Mouse (Mus musculus): ENCODE data around the gene Ets1.

Ets1 gene

DNA sequence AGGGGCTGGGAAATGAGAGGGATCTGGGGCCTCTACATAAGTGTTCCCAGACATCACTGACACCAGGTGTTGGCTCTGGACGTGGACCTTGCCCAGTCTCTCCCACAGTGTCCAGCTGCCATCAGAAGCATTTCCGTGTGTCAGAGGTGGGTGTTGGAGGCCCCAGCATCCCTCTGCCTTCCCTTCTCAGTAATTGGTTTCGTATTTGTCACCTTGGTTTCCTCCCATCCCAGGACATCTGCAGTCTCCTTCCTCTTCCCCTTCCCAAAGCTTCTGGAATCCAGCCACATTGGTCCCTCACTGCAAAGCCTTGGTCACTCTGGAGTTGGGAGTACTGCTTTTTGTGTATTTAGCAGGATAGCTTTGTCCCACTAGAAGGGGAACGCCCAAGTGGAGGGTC, 75.7 kb downstream of the Ets1 start:
- no peak for DNase-seq (ENCODE audit: low read depth, low spot score)

- DNase-seq (ENCODE audit: low read depth, low spot score) = no peak
Observed at GRCm38 (mm10) chr9:32712383-32712910, 76.4 kb downstream of the Ets1 start.

DNA sequence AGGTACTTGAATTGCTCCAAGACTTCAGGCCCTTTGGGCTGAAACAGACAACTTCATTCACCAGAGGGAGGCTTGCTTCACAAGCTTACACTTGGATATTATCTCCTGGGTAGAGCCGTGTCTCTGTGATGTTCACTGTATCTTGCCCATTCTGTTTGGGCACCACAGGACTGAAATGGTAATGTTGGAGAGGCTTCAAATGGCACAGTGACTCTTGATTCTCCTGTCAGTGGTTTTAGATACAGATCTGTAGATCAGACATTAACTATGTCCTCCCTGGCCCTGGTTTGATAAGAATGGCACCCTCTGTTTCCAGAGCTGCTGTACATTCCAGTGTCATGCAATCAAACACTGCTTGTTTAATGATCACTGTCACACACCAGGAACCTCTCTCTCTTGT, 77.1 kb downstream of the Ets1 start:
- no peak for DNase-seq (ENCODE audit: low read depth, low spot score)

GRCm38 (mm10) chr9:32713790-32714189, 77.8 kb downstream of the Ets1 start:
- no peak for DNase-seq (ENCODE audit: low read depth, low spot score)

- DNase-seq (ENCODE audit: low read depth, low spot score) = no peak
Observed at GRCm38 (mm10) chr9:32714487-32714886, 78.5 kb downstream of the Ets1 start.

- no peak for DNase-seq (ENCODE audit: low read depth, low spot score)
Observed at GRCm38 (mm10) chr9:32715806-32716466, 79.9 kb downstream of the Ets1 start.

DNA sequence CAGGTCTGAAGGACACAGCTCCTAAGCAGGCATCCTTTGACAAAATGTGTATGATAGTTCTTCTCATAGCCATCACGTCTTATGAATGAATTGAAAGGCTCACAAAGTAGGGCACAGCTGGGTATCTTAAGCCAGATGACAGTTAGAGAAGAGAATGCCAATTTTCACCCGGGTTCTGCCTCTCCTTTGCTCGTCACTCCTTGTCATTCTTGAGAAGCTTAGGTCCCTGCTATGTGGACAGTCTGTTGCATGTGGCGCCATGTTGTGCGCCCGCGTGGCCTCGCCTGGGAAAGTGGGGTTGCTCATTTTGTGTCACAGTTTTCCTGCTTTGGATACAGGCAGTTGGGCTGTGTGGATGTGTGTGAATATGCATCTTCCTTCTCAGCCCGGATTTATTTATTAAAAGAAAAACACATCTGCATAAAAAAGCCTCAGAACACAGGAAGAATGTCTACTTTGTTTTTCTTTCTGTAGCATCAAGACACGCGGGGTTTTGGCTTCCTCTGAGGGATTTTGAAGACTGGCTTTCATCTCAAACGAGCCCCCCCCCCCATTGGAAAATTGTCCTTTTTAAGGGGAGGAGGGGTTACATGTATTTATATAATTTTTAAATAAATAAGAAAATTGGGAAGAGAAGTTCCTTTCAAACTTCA, 81.4 kb downstream of the Ets1 start:
- no peak for DNase-seq (ENCODE audit: low read depth, low spot score)

- DNase-seq (ENCODE audit: low read depth, low spot score) = no peak
Observed at GRCm38 (mm10) chr9:32717931-32718820, 82.2 kb downstream of the Ets1 start.

GRCm38 (mm10) chr9:32718868-32719267, 82.8 kb downstream of the Ets1 start:
- no peak for DNase-seq (ENCODE audit: low read depth, low spot score)

DNA sequence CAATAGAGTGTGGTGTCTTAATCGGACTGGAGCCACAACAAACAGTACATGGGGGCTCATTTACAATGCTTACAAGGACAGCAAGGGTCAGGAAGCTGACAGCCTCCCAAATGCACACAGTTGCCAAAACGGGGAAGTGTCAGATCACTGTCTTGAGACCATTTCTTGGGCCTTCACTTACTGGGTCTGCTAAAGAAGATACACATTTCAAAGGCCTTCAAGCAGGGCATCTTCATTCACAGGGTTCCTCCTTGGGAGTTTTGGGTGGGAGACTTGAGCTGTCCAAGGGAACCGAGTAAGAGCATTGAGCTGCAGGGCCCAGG, 83.9 kb downstream of the Ets1 start:
- DNase-seq (ENCODE audit: low read depth, low spot score) = no peak

DNA sequence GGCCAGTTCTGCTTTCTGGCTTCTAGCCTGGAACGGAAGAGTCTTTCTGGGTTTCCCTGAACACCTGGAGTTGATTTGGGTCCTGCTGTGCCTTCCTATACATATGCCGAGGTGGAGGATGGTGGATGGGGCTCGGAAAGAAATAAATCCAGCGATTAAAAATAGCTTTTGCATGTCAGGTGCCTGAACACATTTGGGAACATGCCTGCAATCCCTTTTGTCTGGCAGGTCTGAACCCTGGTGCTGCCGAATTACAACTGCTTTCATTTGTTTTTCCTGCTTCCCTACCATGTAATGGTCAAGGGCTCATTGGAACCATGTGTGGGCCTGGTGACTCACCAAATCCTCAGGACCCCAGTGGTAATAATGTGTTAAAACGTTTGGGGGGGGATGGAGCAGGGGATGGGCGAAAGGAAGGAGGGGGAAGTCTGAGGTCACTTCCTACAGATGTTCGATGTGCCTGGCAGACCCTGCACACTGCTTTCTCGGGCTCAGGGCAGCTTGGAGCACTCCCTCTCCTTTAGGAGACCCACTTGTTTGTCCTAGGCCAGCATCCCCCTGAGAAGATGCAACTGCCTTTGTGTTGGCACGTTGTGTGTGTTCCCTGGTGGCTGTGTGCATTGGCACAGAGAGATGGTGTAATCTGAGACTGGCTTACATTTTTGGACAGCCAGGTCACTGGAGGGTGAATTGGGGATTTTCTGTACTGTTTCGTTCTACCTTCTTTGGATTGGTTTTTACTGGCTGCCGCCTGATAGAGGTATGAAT, 84.4 kb downstream of the Ets1 start:
- DNase-seq (ENCODE audit: low read depth, low spot score) = no peak

DNA sequence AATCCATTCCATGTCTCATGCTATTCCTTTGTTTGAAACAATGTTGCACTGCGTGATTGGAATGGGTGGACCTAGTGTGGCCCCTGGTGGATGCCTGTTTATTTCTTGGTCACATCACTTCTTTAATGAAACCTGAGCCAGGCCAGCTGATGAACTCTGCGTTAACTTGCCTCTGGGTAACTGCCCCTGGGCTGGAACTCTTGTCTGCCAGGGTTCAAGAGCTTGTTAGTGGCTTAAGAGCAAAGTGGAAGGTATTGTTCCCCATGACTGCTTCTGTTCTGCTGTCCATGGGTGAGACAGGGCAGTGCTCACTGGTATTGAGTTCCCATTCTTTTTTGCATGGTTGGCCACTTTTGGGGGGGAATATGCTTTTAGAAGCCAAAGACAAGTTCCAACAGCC, 85.1 kb downstream of the Ets1 start:
- no peak for DNase-seq (ENCODE audit: low read depth, low spot score)

DNA sequence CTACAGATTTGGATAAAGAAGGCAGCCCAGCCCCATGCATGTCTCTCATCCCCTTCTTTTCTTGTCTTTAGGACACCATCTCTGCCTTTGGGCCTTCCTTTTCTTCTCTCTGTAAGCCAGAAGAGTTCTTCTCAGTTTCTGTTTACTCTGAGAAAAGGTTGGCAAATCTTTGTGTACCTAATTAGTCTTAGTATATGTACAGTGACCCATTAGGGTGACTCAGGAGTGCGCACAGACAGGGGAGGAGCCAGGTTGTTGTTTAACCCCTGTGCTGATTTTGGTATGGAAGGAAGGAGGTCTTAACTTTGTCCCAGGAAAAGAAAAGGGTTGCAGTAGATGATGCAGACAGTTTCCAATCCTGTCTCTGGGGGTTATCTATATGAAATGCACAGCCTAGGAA, 86.2 kb downstream of the Ets1 start:
- no peak for DNase-seq (ENCODE audit: low read depth, low spot score)

- DNase-seq (ENCODE audit: low read depth, low spot score) = no peak
Observed at GRCm38 (mm10) chr9:32722969-32723368, 86.9 kb downstream of the Ets1 start.

DNA sequence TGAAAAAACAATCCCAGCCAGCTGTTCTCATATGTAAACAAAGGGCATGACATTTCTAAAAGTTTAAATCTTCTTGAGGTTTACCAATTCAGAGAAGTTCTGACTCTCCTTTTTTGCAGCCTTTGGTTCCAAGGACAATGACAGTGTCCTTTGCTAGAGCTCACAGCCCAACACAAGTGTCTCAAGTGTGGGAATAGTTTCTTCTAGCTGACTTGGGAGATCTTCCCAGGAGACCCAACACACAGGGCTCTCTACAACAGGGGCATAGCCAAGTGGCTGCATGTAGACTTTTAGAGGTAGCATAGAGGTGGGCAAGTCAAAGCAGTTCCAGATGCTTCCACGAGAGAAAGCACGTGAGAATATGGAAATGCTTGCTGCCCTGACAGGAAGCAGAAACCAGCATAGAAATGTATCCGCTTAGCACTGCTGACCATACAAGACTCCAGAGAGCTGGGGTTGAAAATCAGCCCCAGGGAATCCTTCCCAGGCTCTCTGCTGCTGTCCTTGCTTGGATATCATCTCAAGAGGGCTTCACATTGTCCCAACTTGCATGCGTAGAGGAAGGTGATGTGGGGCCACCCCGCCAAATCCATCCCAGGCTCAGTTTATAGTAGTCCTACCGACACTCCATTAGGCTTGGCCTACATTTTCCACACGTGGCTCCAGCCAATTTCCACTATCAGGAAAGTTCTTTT, 88.3 kb downstream of the Ets1 start:
- DNase-seq (ENCODE audit: low read depth, low spot score) = no peak

DNA sequence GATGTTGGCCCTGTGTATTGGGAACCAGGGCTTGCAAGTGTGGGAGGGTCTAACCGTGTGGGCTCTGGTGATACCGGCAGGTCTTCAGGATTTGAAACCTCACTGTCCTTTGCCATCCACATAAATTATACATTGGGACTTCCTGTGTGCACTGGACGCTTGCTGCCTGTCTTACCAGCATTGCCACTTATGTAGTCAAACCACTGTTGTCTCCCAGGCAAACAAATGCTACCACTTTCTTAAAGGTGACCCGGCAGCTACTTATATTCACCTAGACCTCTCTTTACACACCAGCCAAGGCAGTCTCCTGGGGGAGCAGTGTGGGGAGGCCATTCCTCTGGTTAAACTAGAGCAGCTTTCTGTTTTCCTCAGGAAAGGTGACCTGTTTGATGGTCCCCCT, 89.9 kb downstream of the Ets1 start:
- DNase-seq (ENCODE audit: low read depth, low spot score) = no peak

GRCm38 (mm10) chr9:32726595-32726994, 90.6 kb downstream of the Ets1 start:
- DNase-seq (ENCODE audit: low read depth, low spot score) = no peak

DNA sequence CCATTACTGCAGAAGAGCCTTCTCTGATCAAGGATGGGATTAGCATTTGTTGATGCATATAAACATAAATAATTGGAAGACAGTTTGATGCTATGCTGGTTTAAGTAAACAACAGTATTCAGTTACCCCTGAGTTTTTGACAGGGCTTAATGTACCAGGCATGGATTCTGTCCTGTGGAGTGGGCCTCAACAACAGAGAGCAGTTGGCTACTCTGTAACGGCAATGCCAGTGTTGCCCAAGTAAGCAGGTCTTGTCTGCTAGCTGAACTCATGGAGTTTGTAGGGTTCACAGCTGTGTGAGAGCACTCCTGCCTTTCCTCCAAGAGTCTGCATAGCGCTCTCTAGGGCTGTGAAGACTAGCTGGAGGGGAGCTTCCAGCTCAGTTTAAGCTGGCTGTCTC, 91.0 kb downstream of the Ets1 start:
- DNase-seq (ENCODE audit: low read depth, low spot score) = no peak

GRCm38 (mm10) chr9:32728306-32728705, 92.3 kb downstream of the Ets1 start:
- no peak for DNase-seq (ENCODE audit: low read depth, low spot score)

DNA sequence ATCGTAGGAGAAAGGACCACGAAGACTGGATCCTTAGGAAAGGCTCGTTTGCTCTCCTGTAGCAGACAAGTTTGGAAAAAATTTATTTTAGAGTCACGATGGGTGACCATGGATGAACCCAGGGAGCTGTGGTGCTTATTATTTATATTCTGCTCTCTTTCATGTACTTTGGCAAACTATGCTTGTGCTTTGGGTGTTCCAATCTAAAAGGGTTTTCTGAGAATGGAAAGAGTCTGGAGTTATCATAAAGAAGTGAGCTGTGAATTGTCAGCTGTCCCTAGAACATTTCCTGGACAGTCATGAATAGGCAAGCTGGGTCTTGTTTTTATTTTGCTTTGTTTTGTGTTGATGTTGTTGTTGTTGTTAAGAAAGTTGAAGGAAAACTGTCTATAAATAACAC, 92.8 kb downstream of the Ets1 start:
- no peak for DNase-seq (ENCODE audit: low read depth, low spot score)

GRCm38 (mm10) chr9:32729207-32729606, 93.2 kb downstream of the Ets1 start:
- DNase-seq (ENCODE audit: low read depth, low spot score) = no peak

Data from WW6 (cell line).